Mouse (Mus musculus) MN1 (cell line): ENCODE data around the gene Gria1.

Experiments used
- DNase-seq: peaks from one replicate; pipeline ENCODE4 v3.0.0-alpha.2; 2016; ENCODE audit warnings: low spot score

Gene Gria1

GRCm38 (mm10) chr11:57176552-57176951 lies 165.4 kb downstream of the Gria1 start:
- DNase-seq = no peak

DNA sequence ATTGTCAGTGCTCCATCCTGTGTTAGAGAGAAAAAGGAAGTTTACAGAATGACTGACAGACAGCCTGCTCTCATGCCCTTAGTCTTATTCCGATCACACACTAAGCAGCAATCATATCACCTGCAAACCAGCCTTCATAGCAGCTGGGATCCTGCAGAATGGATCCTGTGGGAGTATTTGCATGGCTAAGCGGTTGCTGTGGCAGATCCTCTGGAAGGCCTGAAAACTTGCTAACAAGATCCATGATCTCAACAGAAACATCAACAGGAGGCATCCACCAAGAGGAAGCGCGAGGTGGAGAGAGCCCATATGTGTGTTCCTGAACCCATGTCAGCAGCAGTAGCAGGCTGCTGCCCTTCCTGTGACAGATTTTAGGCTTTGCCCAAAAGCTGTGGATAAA lies 173.0 kb downstream of the Gria1 start:
- no peak for DNase-seq

DNA sequence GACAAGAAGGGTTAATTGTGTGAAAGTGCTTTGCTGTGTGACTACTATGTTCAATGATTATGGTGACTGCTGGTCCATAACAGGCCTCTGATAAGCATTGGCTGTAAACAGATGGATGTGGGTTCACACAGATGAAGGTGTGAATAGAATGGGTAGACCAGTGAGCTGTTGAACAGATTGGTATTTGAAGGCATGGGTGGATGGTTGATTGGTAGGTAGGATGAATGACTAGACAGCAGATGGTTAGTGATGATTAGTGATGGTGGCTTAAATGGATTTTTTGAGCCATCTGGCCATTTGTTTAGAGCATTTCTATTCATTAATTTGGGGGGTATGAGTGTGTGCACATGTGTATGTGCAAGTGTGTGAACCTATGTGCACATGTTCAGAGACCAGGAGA lies 173.9 kb downstream of the Gria1 start:
- no peak for DNase-seq

DNA sequence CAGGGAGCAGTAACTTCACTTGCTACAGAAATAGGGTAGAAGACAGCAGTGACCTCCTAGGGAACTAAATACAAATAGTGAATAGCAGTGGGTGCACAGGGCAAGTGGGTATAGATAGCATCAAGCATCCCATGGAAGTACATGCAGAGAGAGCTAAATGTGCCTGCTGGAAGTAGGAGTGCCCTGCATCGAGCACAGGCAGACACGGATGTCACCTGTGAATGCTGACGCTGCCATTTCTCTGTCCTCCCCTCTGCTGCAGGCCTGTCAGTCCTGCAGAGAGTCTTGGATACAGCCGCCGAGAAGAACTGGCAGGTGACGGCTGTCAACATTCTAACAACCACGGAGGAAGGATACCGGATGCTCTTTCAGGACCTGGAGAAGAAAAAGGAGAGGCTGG lies 178.2 kb downstream of the Gria1 start:
- no peak for DNase-seq

- no peak for DNase-seq
Measured at GRCm38 (mm10) chr11:57194746-57195145, 183.6 kb downstream of the Gria1 start.

GRCm38 (mm10) chr11:57201245-57201976 lies 190.2 kb downstream of the Gria1 start:
- no peak for DNase-seq

- DNase-seq = no peak
Measured at GRCm38 (mm10) chr11:57204371-57204770, 193.2 kb downstream of the Gria1 start.

DNA sequence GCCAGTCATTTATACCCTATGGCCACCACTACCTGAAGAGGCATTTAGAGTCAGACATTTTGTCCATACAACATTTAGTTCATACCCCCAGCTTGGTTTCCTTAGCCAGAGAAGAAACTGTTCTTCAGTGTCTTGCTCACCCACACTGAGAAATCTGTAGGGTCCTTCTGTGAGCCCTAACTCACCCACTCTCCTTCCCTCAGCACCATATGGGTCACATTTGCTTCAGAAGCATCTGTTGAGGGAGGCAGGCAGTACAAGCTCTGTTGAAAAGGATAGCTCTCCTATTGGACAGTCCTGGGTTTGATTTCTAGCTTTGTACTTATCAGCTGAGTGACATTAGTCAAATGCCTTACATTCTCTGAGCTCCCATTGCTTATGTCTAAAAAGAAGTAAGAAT lies 196.1 kb downstream of the Gria1 start:
- no peak for DNase-seq

DNA sequence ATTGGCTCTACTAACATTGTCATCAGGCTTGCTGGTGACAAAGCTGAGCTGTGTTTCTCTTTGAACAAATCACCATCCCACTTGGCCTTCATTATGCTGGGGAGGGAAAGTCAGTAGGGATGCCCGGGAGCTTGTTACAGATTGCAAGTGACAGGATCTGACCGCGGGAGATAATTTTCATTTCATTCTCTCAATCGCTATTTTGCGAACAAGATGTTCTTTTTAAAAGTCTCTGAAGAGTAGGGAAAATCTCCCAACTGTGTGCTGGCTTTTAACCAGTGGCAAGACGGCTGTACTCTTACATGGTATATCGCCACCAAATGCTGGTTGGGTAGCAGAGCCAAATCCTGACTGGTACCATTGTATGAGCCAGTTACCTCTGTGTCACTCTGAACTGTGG lies 202.9 kb downstream of the Gria1 start:
- no peak for DNase-seq

DNA sequence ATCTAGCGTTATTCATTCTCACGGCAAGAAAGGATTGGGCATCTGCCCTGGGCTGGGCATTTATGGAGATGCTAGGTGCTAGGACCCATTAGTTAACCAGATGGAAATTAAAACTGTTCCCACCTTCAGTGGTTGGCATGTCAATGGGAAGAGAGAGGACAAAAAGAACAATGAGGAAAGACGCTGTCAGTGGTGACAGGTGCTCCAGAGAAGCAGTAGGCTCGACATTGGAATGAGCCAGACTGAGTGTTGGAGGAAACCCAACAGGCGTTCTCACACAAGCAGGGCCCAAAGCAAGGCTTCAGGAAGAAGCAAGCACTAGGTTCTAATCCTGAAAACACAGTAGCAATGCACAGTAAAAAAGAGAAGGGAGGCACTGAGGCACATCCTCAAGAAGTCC lies 203.4 kb downstream of the Gria1 start:
- no peak for DNase-seq

GRCm38 (mm10) chr11:57222797-57223569 lies 211.8 kb downstream of the Gria1 start:
- no peak for DNase-seq

GRCm38 (mm10) chr11:57235446-57235845 lies 224.3 kb downstream of the Gria1 start:
- DNase-seq = no peak

DNA sequence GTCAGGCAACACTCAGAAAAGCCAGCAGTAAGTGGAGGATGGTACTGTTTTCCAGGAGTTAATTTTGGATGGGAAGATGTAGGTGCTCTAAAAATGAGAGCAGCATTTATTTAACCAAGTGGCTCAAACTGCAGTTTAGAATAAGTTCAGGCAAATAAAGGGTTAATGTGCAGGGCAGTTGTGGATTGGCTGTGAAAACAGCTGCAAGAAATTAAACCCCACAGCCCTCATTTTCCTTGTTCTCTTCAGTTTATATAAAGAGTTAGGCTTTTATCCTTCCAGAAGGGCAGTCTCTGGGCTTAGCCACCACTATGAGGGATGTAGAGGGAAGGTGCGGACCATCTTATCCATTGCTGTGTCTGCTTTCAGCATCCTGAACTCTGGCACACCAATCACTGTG lies 225.2 kb downstream of the Gria1 start:
- DNase-seq = no peak

DNA sequence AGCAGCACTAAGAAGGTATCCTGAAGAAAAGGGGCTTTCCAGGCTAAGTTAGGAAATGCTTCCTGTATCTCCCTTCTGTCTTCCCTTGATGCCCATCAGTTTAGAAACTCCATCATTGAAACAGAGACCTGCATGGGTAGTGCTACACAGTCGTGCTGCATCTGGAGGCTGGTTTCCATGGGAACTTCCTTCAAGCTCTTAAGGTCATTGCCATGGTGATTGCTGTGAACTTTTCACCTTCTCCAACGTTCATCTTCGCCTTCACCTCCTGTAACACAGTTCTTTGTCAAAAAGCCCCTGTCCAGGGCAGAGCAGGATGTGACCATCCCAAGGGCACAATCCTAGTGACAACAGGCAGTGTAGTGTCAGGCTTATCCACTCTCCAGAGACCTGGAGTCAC lies 228.6 kb downstream of the Gria1 start:
- DNase-seq = no peak

GRCm38 (mm10) chr11:57243835-57244234 lies 232.6 kb downstream of the Gria1 start:
- no peak for DNase-seq

DNA sequence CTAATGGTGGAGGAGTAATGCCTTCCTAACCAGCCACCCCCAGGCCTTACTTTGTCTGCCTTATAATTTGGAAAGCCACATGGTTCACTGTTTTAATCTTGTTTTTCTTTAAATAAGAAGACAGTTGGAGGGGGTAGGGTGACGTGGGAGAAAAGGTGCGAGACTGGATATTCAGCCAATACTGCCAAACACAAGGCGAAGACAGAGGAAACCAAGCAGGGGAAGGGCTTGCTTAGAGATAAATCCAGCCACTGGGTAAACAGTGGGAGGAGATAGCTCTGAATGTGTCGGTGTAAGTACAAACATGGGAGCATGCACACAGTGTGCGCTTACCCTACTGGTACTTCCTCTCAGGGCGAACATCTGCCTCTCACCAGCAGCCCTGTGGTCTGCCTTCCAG lies 233.4 kb downstream of the Gria1 start:
- DNase-seq = no peak

DNA sequence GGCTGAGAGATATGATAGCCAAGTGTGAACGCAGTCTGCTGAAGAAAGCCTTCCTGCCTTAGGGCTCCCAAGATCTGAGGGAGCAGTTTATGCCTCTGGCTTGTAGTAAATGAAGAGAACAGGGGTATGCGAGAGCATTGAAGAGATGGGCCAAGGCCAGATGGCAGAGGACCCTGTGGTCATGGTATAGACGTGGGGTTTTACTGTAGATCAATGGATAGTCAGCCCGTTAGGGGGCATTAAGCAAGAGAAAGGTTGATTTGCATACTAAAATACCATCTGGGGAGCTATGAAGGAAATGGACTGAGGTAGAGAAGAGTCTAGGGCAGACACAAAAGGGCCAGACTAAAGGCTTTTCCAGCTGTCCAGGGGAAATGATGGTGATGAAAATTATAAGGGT lies 237.7 kb downstream of the Gria1 start:
- DNase-seq = no peak

GRCm38 (mm10) chr11:57250129-57250528 lies 238.9 kb downstream of the Gria1 start:
- DNase-seq = no peak

GRCm38 (mm10) chr11:57271687-57272086 lies 260.5 kb downstream of the Gria1 start:
- no peak for DNase-seq

DNA sequence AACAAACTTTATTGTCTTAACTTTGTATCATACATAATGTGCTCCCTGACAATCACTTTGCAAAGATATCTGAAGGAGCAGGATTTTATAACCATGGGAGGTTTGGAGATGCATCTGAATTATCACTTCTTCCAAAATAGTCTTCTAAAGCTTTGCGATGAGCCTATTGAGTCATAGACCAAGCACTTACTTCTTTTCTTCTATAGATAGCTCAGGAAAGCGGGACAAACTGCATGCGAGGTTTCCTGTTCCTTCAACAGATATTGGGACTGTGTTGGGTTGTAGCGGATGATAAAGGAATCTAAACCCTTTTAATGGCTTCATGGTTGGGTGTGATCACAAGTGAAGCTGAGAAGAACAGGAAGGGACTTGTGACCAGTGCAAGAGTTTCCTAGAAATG lies 263.5 kb downstream of the Gria1 start:
- no peak for DNase-seq

DNA sequence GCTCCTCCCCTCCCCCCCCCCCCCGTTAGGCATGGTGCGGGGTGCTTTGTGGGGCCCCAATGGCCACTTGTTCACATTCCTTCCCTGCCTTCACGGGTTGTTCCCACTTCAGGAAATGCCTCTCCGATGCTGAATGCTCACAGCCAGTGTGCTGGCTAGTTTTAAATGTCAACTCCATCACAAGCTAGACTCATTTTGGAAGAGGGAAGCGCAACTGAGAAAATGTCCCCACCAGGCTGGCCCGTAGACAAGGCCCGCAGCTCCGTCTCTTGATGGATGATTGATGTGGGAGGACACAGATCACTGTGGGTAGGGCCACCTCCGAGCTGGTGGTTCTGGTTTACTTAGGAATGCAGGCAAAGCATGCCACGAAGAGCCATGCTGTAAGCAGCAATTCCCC lies 266.9 kb downstream of the Gria1 start:
- no peak for DNase-seq

- no peak for DNase-seq
Measured at GRCm38 (mm10) chr11:57286119-57286518, 274.9 kb downstream of the Gria1 start.

- no peak for DNase-seq
Measured at GRCm38 (mm10) chr11:57297376-57297775, 286.2 kb downstream of the Gria1 start.

GRCm38 (mm10) chr11:57298263-57298662 lies 287.1 kb downstream of the Gria1 start:
- no peak for DNase-seq
